Mouse (Mus musculus) olfactory bulb, adult 2 months (tissue): ENCODE data around the gene Rasal3.

Source experiments
- CTCF ChIP-seq: fragments of 200-500 bp; IDR thresholded peaks from 2 replicates; pipeline ENCODE4 v1.5.1; 2012; ENCODE audit warnings: low read depth, mild to moderate bottlenecking, low read length, moderate library complexity; ENCODE audit not compliant: insufficient read depth
- POLR2A ChIP-seq: fragments of 200-500 bp; IDR thresholded peaks from 2 replicates; pipeline ENCODE4 v1.6.1; 2012; ENCODE audit warnings: mild to moderate bottlenecking, low read depth, low read length, moderate library complexity; ENCODE audit not compliant: insufficient read depth

- TF ChIP-seq POLR2A (no peak), CTCF (no peak)
These were observed 16.5 kb downstream of the Rasal3 start for GRCm38 (mm10) chr17:32386659-32387432.
